Mouse (Mus musculus): ENCODE measurements around the gene Rpp14.

GRCm38 (mm10) chr14:8119904-8120303 lies 39.7 kb downstream of the Rpp14 start:
- TF ChIP-seq POLR2A (IDR thresholded peaks at IDR 0.05; ENCODE audit: low read depth, low read length) (no peak), CTCF (IDR thresholded peaks at IDR 0.05; ENCODE audit: borderline replicate concordance, insufficient read depth, low read length) (no peak)
